Mouse (Mus musculus) stomach, adult 2 months (tissue): Measurements from ENCODE around the gene Cfd. TPM values are rescaled to one million over a fixed set of nuclear protein-coding genes. Genes with fewer than 3 reads are reported as not detected.

ENCODE experiments used
- polyA plus RNA-seq: library from polyadenylated mRNA; depleted of rRNA; stranded (reverse); fragments of >200 nt; gene quantifications from 2 replicates; pipeline ENCODE4 v1.2.3, GENCODE M21; 2012; rRNA removed

Gene Cfd
- polyA plus RNA-seq = 72.2 and 178 TPM in 2 replicates

DNA sequence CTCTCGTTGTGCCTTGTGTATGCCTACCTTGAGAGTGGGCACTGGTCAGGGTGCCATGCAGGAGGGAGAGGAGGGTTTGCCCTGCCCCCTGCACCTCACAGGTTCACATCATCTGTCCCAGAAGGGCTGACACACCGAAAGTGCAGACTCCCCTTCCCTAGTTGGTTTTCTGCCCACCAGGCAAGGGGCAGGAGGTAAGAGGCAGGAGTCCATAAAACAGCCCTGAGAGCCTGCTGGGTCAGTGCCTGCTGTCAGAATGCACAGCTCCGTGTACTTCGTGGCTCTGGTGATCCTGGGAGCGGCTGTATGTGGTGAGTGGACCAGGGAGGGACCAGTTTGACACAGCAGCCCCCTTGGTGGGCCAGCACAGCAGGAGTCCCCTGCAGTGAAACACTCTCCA lies at the start of gene Cfd:
Cfd (plus strand) TSS at position 184 of the 400 bp plus-strand sequence.

DNA sequence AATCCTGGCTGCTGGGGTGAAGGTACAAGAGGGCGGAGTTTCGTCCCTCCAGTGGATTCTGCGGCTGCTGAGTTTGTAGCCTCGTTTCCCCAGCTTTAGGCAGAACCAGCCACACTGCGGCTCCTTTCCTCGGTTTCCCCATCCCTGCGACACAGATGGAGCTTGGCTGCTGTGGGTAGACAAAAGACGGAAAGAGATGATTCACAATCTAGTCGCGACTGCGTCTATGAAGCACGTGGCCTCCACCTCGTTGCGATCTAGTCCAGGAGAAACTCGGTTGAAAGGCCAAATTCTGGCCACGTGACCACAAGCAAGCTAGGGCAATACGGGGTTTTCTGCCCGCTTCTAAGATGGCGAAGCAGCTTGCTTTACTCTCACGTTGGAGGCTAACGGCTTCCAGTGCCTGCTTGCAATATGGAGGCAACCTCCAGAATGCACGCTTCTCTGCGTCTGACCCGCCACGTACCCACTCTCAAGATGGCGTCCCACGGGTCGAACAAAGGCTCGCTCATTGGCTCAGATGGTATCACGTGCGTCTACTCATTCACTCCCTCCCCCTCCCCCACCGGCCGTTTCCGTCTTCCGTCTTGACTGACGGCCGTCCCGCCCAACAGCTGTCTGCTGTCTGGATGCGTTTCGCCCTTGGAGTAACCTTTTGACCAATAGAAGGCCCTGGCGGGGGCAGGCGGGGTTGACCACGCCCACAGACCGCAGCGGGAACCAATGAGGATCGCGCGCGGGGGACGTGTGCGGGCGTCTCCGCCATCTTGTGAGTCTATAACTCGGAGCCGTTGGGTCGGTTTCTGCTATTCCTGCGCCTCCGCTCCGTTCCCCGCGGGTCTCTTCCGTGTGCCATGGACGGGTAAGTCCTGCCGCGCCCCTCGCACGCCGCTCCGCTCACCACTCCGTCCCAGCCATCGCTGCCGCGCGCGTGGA lies 36.5 kb upstream of the Cfd start, which contains the start of gene Ptbp1:
Ptbp1 (plus strand) TSS at position 568 of the 936 bp plus-strand sequence.

DNA sequence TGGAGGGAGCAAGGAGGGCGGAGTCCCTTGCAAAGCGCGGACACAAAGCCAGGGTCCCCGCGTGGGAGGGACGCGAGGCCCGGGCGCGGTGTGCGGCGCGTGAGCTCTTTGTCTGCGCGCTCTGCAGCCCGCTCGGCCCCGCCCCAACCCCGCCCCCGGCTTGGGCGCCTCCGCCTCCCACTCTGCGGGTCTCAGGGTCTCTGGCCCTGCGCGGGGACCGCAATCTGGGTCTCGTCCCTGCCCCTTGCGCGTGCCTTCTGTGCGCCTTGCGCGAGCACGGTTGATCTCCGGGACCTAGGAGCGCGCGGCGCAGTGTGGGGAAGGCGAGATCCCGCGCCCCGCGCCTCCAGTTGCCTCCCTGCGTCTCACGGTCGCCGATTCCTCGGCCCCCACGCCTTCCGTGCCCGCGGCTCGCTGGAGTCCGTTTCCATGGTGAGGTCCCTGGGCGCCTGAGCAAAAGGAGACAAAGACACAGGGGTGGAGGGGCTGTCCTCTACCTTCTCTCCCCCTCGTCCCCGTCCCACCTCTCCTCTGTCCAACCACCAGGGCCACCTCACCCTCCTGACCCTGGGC lies 16.3 kb upstream of the Cfd start, which contains the start of the genes Prtn3 and Plppr3:
Prtn3 (plus strand) TSS at position 187 of the 573 bp plus-strand sequence.
Plppr3 (minus strand) TSS at position 345 of the 573 bp plus-strand sequence.

DNA sequence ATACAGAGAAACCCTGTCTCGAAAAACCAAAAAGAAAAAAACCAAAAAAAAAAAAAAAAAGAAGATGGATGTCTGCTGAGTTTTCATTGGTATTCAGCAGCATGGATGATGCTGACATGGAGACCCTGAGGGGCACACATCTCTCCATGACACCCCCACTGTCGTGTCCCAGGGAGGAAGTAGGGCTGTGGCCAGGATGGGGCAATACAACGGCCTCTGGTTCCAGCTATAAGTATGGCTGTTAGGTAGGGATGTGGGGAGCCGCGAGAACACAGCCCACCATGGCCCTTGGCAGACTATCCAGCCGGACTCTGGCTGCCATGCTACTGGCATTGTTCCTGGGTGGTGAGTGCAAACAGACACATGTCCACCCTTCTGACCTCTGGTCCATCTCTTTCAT lies 4.6 kb upstream of the Cfd start, which contains the start of gene Elane:
Elane (plus strand) TSS at position 194 of the 400 bp plus-strand sequence.

DNA sequence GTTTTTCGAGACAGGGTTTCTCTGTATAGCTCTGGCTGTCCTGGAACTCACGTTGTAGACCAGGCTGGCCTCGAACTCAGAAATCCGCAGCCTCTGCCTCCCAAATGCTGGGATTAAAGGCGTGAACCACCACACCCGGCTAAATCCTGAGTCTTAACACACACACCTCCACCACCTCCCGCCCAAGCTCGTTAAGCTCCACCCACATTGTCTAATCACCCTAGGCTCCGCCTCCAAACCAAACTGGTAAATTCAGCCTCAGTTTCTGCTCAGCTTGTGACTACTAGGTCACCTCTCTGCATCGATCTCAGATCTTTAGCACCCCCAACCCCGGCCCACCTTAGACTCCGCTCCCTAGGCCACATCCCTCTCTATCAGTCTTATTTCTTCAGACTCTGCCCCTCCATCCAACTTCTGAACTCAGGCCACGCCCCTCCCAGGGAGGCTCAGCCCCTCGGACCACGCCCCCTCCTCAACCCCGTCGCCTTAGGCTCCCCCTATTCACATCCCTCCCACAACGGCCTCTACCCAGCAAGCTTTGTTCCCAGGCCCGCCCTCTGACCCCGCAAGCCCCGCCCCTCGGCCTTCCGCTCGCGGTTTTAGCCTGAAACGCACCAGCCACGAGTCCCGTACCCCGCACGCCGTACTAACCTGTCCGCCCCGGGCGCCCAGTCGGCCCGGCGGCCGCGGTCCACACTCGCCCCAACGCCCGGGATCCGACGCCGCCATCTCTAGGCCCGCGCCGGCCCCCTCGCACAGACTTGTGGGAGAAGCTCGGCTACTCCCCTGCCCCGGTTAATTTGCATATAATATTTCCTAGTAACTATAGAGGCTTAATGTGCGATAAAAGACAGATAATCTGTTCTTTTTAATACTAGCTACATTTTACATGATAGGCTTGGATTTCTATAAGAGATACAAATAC lies 17.8 kb downstream of the Cfd start, which contains the start of gene Med16:
Med16 (minus strand) TSS at position 757 of the 925 bp plus-strand sequence.

DNA sequence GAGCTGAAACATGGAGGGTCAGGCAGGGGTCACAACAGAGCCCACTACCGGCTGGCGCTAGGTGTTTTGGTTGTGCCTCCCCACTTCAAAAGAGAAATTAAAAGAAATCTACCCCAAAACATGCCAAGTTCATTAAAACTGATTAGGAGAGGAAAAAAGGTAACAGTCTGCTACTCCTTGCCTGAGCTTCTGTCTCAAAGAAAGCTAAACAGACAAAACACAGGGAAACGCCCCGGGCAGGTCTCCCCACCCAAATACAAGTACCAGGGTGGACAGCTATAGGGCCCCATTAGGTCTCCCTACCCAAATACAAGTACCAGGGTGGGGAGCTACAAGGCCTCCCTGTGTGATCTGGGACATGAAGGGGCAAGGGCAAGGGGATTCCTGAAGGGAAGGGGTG lies 19.9 kb downstream of the Cfd start, which contains the start of gene Gm26602:
Gm26602 (plus strand) TSS at position 301 of the 400 bp plus-strand sequence.

DNA sequence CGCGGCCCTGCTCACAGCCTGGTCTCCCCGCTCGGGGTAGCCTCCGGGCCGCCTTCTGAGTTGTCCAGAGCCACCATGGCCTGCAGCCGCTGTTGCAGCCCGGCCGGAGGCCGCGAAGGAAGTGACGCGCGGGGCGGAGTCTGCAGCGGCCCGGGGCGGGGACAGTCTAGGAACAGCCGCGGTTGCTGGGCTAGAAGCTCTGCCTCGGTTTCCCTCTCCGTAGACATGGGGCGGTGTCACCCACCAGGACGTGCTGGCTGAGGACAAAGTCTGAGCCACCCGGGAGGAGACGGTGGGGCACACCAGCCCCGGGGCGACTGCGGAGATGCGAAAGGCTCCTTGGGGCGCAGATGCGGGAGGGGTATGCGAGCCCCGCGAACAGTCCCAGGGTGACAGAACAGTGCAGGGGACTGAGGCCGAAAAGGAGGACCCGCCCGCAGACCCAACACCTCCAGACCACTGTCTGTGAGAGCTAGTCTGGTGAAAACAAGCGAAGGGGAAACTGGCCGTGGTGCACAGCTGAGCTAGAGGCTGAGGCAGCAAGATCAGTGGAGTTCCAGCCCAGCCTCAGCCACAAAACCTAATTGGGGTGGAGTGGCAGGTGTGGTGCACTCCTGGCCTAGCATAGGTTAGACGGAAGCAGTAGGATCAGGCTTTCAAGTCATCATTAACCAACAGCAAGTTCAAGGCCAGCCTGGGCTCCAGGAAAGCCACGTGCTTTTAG lies 26.3 kb downstream of the Cfd start, which contains the start of gene Kiss1r:
Kiss1r (plus strand) TSS at position 164 of the 724 bp plus-strand sequence.

DNA sequence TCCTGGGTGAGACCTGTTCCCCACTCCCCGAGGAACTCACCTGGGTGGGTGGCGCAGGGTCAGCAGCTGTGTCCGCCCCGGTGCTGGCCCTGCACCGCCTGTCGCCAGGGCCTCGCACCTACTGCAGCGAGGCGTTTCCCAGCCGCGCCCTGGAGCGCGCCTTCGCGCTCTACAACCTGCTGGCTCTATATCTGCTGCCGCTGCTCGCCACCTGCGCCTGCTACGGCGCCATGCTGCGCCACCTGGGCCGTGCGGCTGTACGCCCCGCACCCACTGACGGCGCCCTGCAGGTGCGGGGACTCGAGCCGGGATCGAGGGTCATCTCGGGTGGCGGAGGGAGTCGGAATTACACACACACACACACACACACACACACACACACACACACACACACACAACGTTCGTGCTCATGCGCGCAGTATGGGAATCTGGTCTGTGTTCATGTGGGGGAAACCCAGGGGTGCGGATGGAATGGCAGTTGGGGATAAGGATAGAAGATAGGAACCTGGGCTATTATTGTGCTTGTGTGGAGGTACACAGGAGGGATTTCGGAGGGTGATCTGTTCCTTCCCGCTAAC lies 30.4 kb downstream of the Cfd start, which contains the start of gene R3hdm4:
R3hdm4 (minus strand) TSS at position 251 of the 578 bp plus-strand sequence.

DNA sequence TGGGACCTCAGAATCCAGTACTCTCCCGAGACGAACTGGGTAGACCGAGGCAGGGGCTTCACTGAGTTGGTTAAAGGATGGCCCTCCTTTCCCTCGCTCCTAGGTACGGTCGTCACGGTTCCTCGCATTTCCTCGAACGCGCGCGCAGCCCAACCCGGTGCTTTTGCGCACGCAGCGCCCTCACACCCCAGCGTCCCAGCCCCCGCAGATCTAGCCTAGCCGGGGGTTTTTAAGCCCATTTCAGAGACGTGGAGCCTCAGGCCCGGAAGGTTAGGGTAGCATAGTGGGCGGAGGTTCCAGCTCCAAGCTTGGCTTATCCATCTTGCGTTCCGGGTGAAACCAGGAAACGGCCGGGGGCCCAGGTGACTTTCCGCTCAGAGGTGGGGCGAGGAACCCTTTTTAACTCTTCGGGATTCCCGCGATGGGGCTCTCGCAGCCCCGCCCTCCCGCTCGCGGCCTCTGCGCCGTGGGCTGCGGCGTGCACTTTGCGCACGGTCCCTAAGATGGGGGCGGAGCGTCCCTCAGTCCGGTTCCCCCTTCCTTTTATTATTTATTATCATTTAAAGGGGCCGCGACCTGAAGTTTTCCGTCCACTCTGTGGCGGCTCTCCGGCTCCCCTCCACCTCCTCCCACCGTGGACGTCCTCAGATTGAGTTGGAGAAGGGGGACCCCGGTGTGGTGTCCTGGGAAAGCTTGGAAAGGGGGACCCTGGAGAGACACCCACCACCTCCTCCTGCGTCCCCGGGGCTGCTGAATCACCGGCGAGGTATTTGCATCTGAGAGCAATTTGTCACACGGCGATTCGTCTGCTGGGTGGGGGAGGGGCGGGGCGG lies 36.1 kb downstream of the Cfd start, which contains the start of gene Arid3a:
Arid3a (plus strand) TSS at position 553 of the 833 bp plus-strand sequence.

Other genes starting within 250 kb of the Cfd start
- gene Odf3l2, start 245.1 kb upstream of the Cfd start, polyA plus RNA-seq = not detected in 2 replicates
- 2.3 and 3.5 TPM in 2 replicates for gene Madcam1, start 226.3 kb upstream of the Cfd start, polyA plus RNA-seq
- 46.3 and 70.6 TPM in 2 replicates for gene Tpgs1, start 221.5 kb upstream of the Cfd start, polyA plus RNA-seq
- 128 and 187 TPM in 2 replicates for gene Cdc34, start 208.7 kb upstream of the Cfd start, polyA plus RNA-seq
- gene Gzmm, start 201.8 kb upstream of the Cfd start, polyA plus RNA-seq = 0.40 and 0.49 TPM in 2 replicates
- 297 and 403 TPM in 2 replicates for gene Bsg, start 186.4 kb upstream of the Cfd start, polyA plus RNA-seq
- gene Hcn2, start 174.2 kb upstream of the Cfd start, polyA plus RNA-seq = 4.5 and 13.1 TPM in 2 replicates
- 31.4 and 34.4 TPM in 2 replicates for gene Polrmt, start 144.3 kb upstream of the Cfd start, polyA plus RNA-seq
- gene Fgf22, start 135.8 kb upstream of the Cfd start, polyA plus RNA-seq = 1.4 and 3.3 TPM in 2 replicates
- 95.5 and 175 TPM in 2 replicates for gene Rnf126, start 123.9 kb upstream of the Cfd start, polyA plus RNA-seq
- 20.3 and 35.5 TPM in 2 replicates for gene Fstl3, start 113.6 kb upstream of the Cfd start, polyA plus RNA-seq
- gene Prss57, start 99.9 kb upstream of the Cfd start, polyA plus RNA-seq = 0.06 TPM in 1 of 2 replicates, not detected in the other
- gene Palm, start 97.3 kb upstream of the Cfd start, polyA plus RNA-seq = 22.1 and 34.0 TPM in 2 replicates
- 27.0 and 27.4 TPM in 2 replicates for gene Misp, start 69.9 kb upstream of the Cfd start, polyA plus RNA-seq
- 94.3 and 115 TPM in 2 replicates for gene Ptbp1, start 36.4 kb upstream of the Cfd start, polyA plus RNA-seq
- 0.53 and 0.74 TPM in 2 replicates for gene Prtn3, start 16.4 kb upstream of the Cfd start, polyA plus RNA-seq
- 1.6 and 2.0 TPM in 2 replicates for gene Plppr3, start 16.2 kb upstream of the Cfd start, polyA plus RNA-seq
- gene Elane, start 4.6 kb upstream of the Cfd start, polyA plus RNA-seq = 0.06 TPM in 1 of 2 replicates, not detected in the other
- 32.6 and 42.6 TPM in 2 replicates for gene Med16, start 18.1 kb downstream of the Cfd start, polyA plus RNA-seq
- not detected in 2 replicates for gene Gm26602, start 20.0 kb downstream of the Cfd start, polyA plus RNA-seq
- 7.4 and 9.7 TPM in 2 replicates for gene Kiss1r, start 26.1 kb downstream of the Cfd start, polyA plus RNA-seq
- 255 and 260 TPM in 2 replicates for gene R3hdm4, start 30.4 kb downstream of the Cfd start, polyA plus RNA-seq
- gene Arid3a, start 36.2 kb downstream of the Cfd start, polyA plus RNA-seq = 7.4 and 10.0 TPM in 2 replicates
- 24.7 and 30.0 TPM in 2 replicates for gene Wdr18, start 69.3 kb downstream of the Cfd start, polyA plus RNA-seq
- 0.12 TPM in 1 of 2 replicates, not detected in the other for gene Grin3b, start 79.9 kb downstream of the Cfd start, polyA plus RNA-seq
- 256 and 400 TPM in 2 replicates for gene Tmem259, start 93.5 kb downstream of the Cfd start, polyA plus RNA-seq
- 68.4 and 74.9 TPM in 2 replicates for gene Cnn2, start 97.7 kb downstream of the Cfd start, polyA plus RNA-seq
- 14.0 and 17.3 TPM in 2 replicates for gene Abca7, start 105.6 kb downstream of the Cfd start, polyA plus RNA-seq
- 6.0 and 9.1 TPM in 2 replicates for gene Arhgap45, start 125.8 kb downstream of the Cfd start, polyA plus RNA-seq
- 51.4 and 57.1 TPM in 2 replicates for gene Polr2e, start 148.9 kb downstream of the Cfd start, polyA plus RNA-seq
- gene Gpx4, start 156.3 kb downstream of the Cfd start, polyA plus RNA-seq = 404 and 629 TPM in 2 replicates
- 25.7 and 25.9 TPM in 2 replicates for gene Sbno2, start 214.7 kb downstream of the Cfd start, polyA plus RNA-seq
- gene Stk11, start 224.9 kb downstream of the Cfd start, polyA plus RNA-seq = 89.6 and 104 TPM in 2 replicates
- 2,554 and 5,321 TPM in 2 replicates for gene Atp5d, start 247.8 kb downstream of the Cfd start, polyA plus RNA-seq
- gene Cbarp, start 250.0 kb downstream of the Cfd start, polyA plus RNA-seq = 18.7 and 25.0 TPM in 2 replicates